14 mouse cellular contexts compared by ENCODE assay signal in the genomic region with DNA sequence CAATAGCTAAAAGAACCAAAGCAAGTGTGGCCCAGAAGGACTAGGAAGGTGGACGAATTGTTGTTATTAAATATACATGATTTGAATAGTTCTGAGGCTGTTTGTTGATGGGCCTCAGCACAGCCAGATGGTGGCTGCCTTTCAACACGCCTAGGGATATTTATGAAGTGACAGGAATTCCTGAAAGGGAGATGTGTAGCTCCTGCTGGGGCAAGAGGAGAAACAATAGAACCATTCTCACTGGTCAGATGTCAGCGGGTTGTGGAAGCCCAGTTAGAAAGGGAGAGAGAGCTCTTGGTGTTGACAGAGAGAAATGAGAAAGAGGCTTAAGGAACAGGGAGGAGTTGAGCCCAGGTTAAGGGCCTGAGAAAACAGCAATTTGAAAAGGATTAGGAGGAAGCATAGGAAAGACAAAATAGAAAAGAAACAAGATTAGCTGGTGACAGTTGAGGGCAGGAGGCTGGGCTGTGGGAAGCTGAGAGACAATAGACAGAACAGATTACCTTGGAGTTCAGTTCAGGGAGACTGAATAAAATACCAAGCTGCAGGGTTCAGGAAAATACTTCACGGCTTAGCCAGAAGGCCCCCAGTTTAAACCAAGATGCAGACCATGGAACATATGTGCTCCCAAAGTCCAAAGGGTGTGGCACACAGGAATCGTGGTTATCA.
DNase-seq lines count a peak whose midpoint lies in the region; ATAC-seq and TF ChIP-seq lines count a peak whose summit lies in the region.
"Had no signal": no experiment of that assay in that cellular context is flagged by ENCODE, and none has a peak within 500 bp of the region (broad histone marks: within the 10 kb centered on the region; RNA-seq: fewer than 3 reads in every experiment).

No protein-coding gene starts in this region.

- no peak overlapping the region for H3K27ac ChIP-seq in heart, embryonic 11.5 days (ENCODE audit: low read depth, low read length)
- H3K27ac ChIP-seq in forebrain, embryonic 12.5 days = peak overlapping the region; percentile 53; the same call in 1 of the 2 replicates
- H3K27ac ChIP-seq in stomach, postnatal 0 days (replicated peaks) = no peak overlapping the region
- H3K27ac ChIP-seq: gastrocnemius, adult 2 months; hindbrain, embryonic 13.5 days had no signal

- H3K4me2 ChIP-seq in heart, embryonic 11.5 days = no peak overlapping the region
- H3K4me2 ChIP-seq in forebrain, embryonic 12.5 days = no peak overlapping the region
- H3K4me2 ChIP-seq in stomach, postnatal 0 days (replicated peaks; ENCODE audit: low read depth) = no peak overlapping the region
- H3K4me2 ChIP-seq: hindbrain, embryonic 13.5 days had no signal

- no peaks in the 10 kb centered on the region for H3K36me3 ChIP-seq in heart, embryonic 11.5 days (ENCODE audit: control insufficient read depth, insufficient read depth, low read length)
- H3K36me3 ChIP-seq in forebrain, embryonic 12.5 days (replicated peaks) = no peaks in the 10 kb centered on the region
- H3K36me3 ChIP-seq in stomach, postnatal 0 days (ENCODE audit: control insufficient read depth, insufficient read depth, low read length) = no peaks in the 10 kb centered on the region
- H3K36me3 ChIP-seq: hindbrain, embryonic 13.5 days had no signal

- peak; percentile 46; the same call in 1 of the 2 replicates for ATAC-seq in heart, embryonic 11.5 days (replicated peaks; ENCODE audit: insufficient number of reproducible peaks, low FRiP score, low TSS enrichment)
- peak; percentile 60 for ATAC-seq in forebrain, embryonic 12.5 days (ENCODE audit: low FRiP score)
- ATAC-seq in stomach, postnatal 0 days (ENCODE audit: low FRiP score, low TSS enrichment) = no peak

- TF ChIP-seq CTCF in stomach, postnatal 0 days (IDR thresholded peaks at IDR 0.05; ENCODE audit: low read depth) = no peak

- H3K27me3 ChIP-seq in heart, embryonic 11.5 days (ENCODE audit: control insufficient read depth, insufficient read depth, low read length) = no peaks in the 10 kb centered on the region
- no peaks in the 10 kb centered on the region for H3K27me3 ChIP-seq in forebrain, embryonic 12.5 days
- H3K27me3 ChIP-seq in stomach, postnatal 0 days (ENCODE audit: control insufficient read depth, insufficient read depth, low read length) = no peaks in the 10 kb centered on the region
- H3K27me3 ChIP-seq: megakaryocyte, embryonic 14.5 days had no signal

- no peak for DNase-seq in heart, postnatal 14 days
- DNase-seq in NIH3T3 (ENCODE audit: low read depth) = peak; percentile 36
- DNase-seq in lung, postnatal 14 days = peak; percentile 21
- no peak for DNase-seq in stomach, postnatal 0 days (ENCODE audit: low spot score)
- no peak for DNase-seq in gastrocnemius, postnatal 36 days
- no peak for DNase-seq in cerebellum, postnatal 10 days
- DNase-seq: adrenal gland, postnatal 36 days; cerebellum, postnatal 25 days; gastrocnemius, adult 2 months; kidney, postnatal 25 days had no signal

- no peaks in the 10 kb centered on the region for H3K9me3 ChIP-seq in heart, embryonic 11.5 days (replicated peaks; ENCODE audit: control insufficient read depth, low read length)
- H3K9me3 ChIP-seq in forebrain, embryonic 12.5 days = no peaks in the 10 kb centered on the region
- H3K9me3 ChIP-seq in stomach, postnatal 0 days (ENCODE audit: control insufficient read depth, low read length) = no peaks in the 10 kb centered on the region
- H3K9me3 ChIP-seq: hindbrain, embryonic 13.5 days had no signal

- no peak overlapping the region for H3K4me3 ChIP-seq in heart, embryonic 11.5 days (ENCODE audit: low read depth, low read length)
- no peak overlapping the region for H3K4me3 ChIP-seq in forebrain, embryonic 12.5 days (replicated peaks)
- H3K4me3 ChIP-seq in stomach, postnatal 0 days (ENCODE audit: low read depth, low read length) = no peak overlapping the region
- H3K4me3 ChIP-seq: gastrocnemius, adult 2 months; hindbrain, embryonic 13.5 days; megakaryocyte, embryonic 14.5 days had no signal

- intact Hi-C loops in heart, postnatal 14 days (cut with DNase I) = no loop called here
- intact Hi-C loops in gastrocnemius, postnatal 36 days (cut with DNase I) = no loop called here

- H3K4me1 ChIP-seq in heart, embryonic 11.5 days (ENCODE audit: control insufficient read depth, insufficient read depth, low read length) = 0 out of 2 replicates have a peak, but pooled peaks cover 3% of the 10 kb centered on the region
- H3K4me1 ChIP-seq in forebrain, embryonic 12.5 days = peaks cover 14% of the 10 kb centered on the region
- no peaks in the 10 kb centered on the region for H3K4me1 ChIP-seq in stomach, postnatal 0 days (replicated peaks; ENCODE audit: control insufficient read depth, insufficient read depth)
- H3K4me1 ChIP-seq: megakaryocyte, embryonic 14.5 days had no signal

- TF ChIP-seq EP300 in stomach, postnatal 0 days (optimal IDR thresholded peaks at IDR 0.05) = no peak

- 25% methylated on average over 5 of the region's 5 CpGs for WGBS in heart, embryonic 11.5 days (ENCODE audit: insufficient replicate concordance)
- WGBS in forebrain, embryonic 12.5 days = 4% methylated on average over 5 of the region's 5 CpGs
- 35% methylated on average over 5 of the region's 5 CpGs for WGBS in stomach, postnatal 0 days

- no peak overlapping the region for H3K9ac ChIP-seq in heart, embryonic 11.5 days (ENCODE audit: low read depth, low read length)
- no peak overlapping the region for H3K9ac ChIP-seq in forebrain, embryonic 12.5 days
- H3K9ac ChIP-seq in stomach, postnatal 0 days (ENCODE audit: low read length) = no peak overlapping the region
- H3K9ac ChIP-seq: hindbrain, embryonic 13.5 days had no signal

Comparison
In these comparisons a context has a peak if more than half of its experiments do, and no peak if none do; other contexts are left out.
1. DNase-seq: peak in NIH3T3 (single experiment) and lung, postnatal 14 days (single experiment); none in heart, postnatal 14 days (0 of 2), stomach, postnatal 0 days (single experiment), gastrocnemius, postnatal 36 days (0 of 2) and cerebellum, postnatal 10 days (0 of 2).